Mouse (Mus musculus) ZHBTc4 (cell line): ENCODE results near the gene Stat6.

Experiments used
- DNase-seq: peaks from one replicate; pipeline ENCODE4 v3.0.0-alpha.2; 2011; ENCODE audit warnings: low read depth, low spot score

Stat6 gene

GRCm38 (mm10) chr10:127671276-127671675 is 28.5 kb downstream of the Stat6 start:
- peak; percentile 73 for DNase-seq

- no peak for DNase-seq
These were observed 31.4 kb downstream of the Stat6 start for GRCm38 (mm10) chr10:127674046-127674655.

GRCm38 (mm10) chr10:127674794-127675522 is 32.2 kb downstream of the Stat6 start:
- DNase-seq, result peak; percentile 89

- DNase-seq, result no peak
These were observed 33.1 kb downstream of the Stat6 start for GRCm38 (mm10) chr10:127675859-127676398.

GRCm38 (mm10) chr10:127676691-127677548 is 34.1 kb downstream of the Stat6 start:
- peak; percentile 99 for DNase-seq

GRCm38 (mm10) chr10:127677591-127678336 is 35.0 kb downstream of the Stat6 start:
- DNase-seq, result peak; percentile 88

GRCm38 (mm10) chr10:127679208-127679607 is 36.4 kb downstream of the Stat6 start:
- DNase-seq, result no peak

- DNase-seq, result no peak
These were observed 37.1 kb downstream of the Stat6 start for GRCm38 (mm10) chr10:127679881-127680280.

- DNase-seq, result no peak
These were observed 40.1 kb downstream of the Stat6 start for GRCm38 (mm10) chr10:127682886-127683285.

GRCm38 (mm10) chr10:127691053-127691452 is 48.3 kb downstream of the Stat6 start:
- peak; percentile 63 for DNase-seq

- DNase-seq, result no peak
These were observed 51.9 kb downstream of the Stat6 start for GRCm38 (mm10) chr10:127694636-127695035.

GRCm38 (mm10) chr10:127695775-127696174 is 53.0 kb downstream of the Stat6 start:
- DNase-seq, result no peak

GRCm38 (mm10) chr10:127698966-127699365 is 56.2 kb downstream of the Stat6 start:
- DNase-seq, result no peak

- peak; percentile 73 for DNase-seq
These were observed 60.5 kb downstream of the Stat6 start for GRCm38 (mm10) chr10:127703299-127703698.

GRCm38 (mm10) chr10:127704293-127704692 is 61.5 kb downstream of the Stat6 start:
- no peak for DNase-seq

- peak; percentile 44 for DNase-seq
These were observed 62.0 kb downstream of the Stat6 start, which contains the start of gene Myo1a for GRCm38 (mm10) chr10:127704766-127705220. Gene Myo1a, plus strand, starts transcription at chr10:127705170.

GRCm38 (mm10) chr10:127705783-127706182 is 63.0 kb downstream of the Stat6 start:
- DNase-seq, result no peak

- no peak for DNase-seq
These were observed 64.9 kb downstream of the Stat6 start for GRCm38 (mm10) chr10:127707721-127708120.

- DNase-seq, result no peak
These were observed 66.1 kb downstream of the Stat6 start for GRCm38 (mm10) chr10:127708850-127709370.

GRCm38 (mm10) chr10:127710331-127710730 is 67.5 kb downstream of the Stat6 start:
- DNase-seq, result no peak
